ENCODE assay signal across 8 mouse cellular contexts in the genomic region with DNA sequence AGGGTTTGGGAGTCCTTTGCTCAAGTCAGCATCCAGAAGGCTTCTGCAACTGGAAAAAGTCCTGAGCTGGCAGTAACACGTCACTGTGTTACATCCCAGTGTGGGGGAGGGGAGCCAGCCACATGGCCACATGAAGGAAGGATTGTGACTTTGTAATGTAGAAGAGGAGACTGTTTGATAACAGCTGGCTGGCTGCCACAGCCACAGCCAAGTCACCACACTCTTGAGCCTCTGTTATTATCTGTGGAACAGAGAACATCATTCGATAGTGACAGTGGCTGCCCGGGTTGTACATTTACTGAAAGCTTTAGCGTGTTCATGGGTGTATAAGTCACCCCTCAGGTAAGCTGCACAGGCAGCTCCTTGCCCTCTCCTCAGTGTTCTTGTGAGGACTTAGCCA. TPM values are rescaled to one million over a fixed set of nuclear protein-coding genes. Genes with fewer than 3 reads are reported as not detected.
DNase-seq lines count a peak whose midpoint lies in the region; ATAC-seq and TF ChIP-seq lines count a peak whose summit lies in the region.
"Had no signal": no experiment of that assay in that cellular context is flagged by ENCODE, and none has a peak within 500 bp of the region (broad histone marks: within the 10 kb centered on the region; RNA-seq: fewer than 3 reads in every experiment).

No protein-coding gene starts in this region.

- TF ChIP-seq CTCF in thymus, adult 2 months (IDR thresholded peaks at IDR 0.05; ENCODE audit: borderline replicate concordance, control insufficient read depth, extremely low read depth, insufficient read depth, low read length, poor library complexity) = no peak

- intact Hi-C loops in left cerebral cortex, postnatal 14 days (cut with DNase I) = no loop called here
- intact Hi-C loops in left cerebral cortex, postnatal 4 days (cut with DNase I) = no loop called here

- H3K4me1 ChIP-seq in thymus, adult 2 months (replicated peaks; ENCODE audit: control insufficient read depth, insufficient read depth, low read length) = peaks cover 56% of the 10 kb centered on the region

- H3K27ac ChIP-seq in thymus, adult 2 months (ENCODE audit: control insufficient read depth, insufficient read depth, low read length) = peak overlapping the region; percentile 81
- H3K27ac ChIP-seq: neural tube, embryonic 13.5 days had no signal

- ATAC-seq in common myeloid progenitor, adult 5-6 weeks (replicated peaks; ENCODE audit: low read depth, poor library complexity, severe bottlenecking) = peak; percentile 55

- H3K27me3 ChIP-seq in thymus, adult 2 months (ENCODE audit: control insufficient read depth, insufficient read depth, low read length) = no peaks in the 10 kb centered on the region
- H3K27me3 ChIP-seq: neural tube, embryonic 13.5 days had no signal

- peak; percentile 63 to 80 for DNase-seq in left cerebral cortex, postnatal 14 days (ENCODE audit: low spot score in 2 of 2)
- no peak for DNase-seq in left cerebral cortex, postnatal 4 days
- DNase-seq in adrenal gland, adult 2 months = peak; percentile 83
- DNase-seq in lung, postnatal 10 days = peak; percentile 60
- peak; percentile 64 for DNase-seq in thymus, adult 2 months
- DNase-seq in urinary bladder, postnatal 4 days (ENCODE audit: low spot score in 2 of 2) = no peak

- H3K36me3 ChIP-seq in thymus, adult 2 months (ENCODE audit: control insufficient read depth, insufficient read depth, low read length) = no peaks in the 10 kb centered on the region

- H3K4me3 ChIP-seq in thymus, adult 2 months (ENCODE audit: control insufficient read depth, insufficient read depth, low read length) = no peak overlapping the region
- H3K4me3 ChIP-seq: neural tube, embryonic 13.5 days had no signal

- TF ChIP-seq POLR2A in thymus, adult 2 months (IDR thresholded peaks at IDR 0.05; ENCODE audit: control insufficient read depth, extremely low read depth, insufficient read depth, low read length, poor library complexity) = no peak

- 4% methylated on average over 4 of the region's 4 CpGs for WGBS in thymus, adult 2 months

RNA-seq across cellular contexts. Expression of a gene that starts 12.4 kb away (rescaled TPM):
- 10 to 100 TPM; 94.8 to 95.4 TPM for total RNA-seq in left cerebral cortex, postnatal 14 days (2021)
- total RNA-seq in left cerebral cortex, postnatal 4 days (2021) = 100 to 1,000 TPM; 396 to 420 TPM
- 10 to 100 TPM; 32.4 to 91.1 TPM for total RNA-seq in adrenal gland, adult 2 months (2021)
- polyA plus RNA-seq in adrenal gland, adult 2 months (2012; rRNA removed) = 112 and 178 TPM in 2 replicates
- 5.2 and 5.7 TPM in 2 replicates for total RNA-seq in common myeloid progenitor, adult 5-6 weeks (2017)
- 78.1 and 82.0 TPM in 2 replicates for polyA plus RNA-seq in thymus, adult 2 months (2012; rRNA removed)

Comparison
In these comparisons a context has a peak if more than half of its experiments do, and no peak if none do; other contexts are left out.
1. DNase-seq: peak in left cerebral cortex, postnatal 14 days (2 of 2), adrenal gland, adult 2 months (single experiment), lung, postnatal 10 days (single experiment) and thymus, adult 2 months (single experiment); none in left cerebral cortex, postnatal 4 days (single experiment) and urinary bladder, postnatal 4 days (0 of 2).
2. RNA of a gene that starts 12.4 kb away (total RNA-seq): 396 to 420 TPM in left cerebral cortex, postnatal 4 days; 94.8 to 95.4 TPM in left cerebral cortex, postnatal 14 days, 32.4 to 91.1 TPM in adrenal gland, adult 2 months and 5.2 to 5.7 TPM in common myeloid progenitor, adult 5-6 weeks; every median in the first group is over 4 times any median in the second.